Mouse (Mus musculus) lung, postnatal 0 days (tissue): ENCODE results near the gene Smpd2. TPM values are rescaled to one million over a fixed set of nuclear protein-coding genes. Genes with fewer than 3 reads are reported as not detected.

Source experiments
- ATAC-seq: fragments of 200-750 bp; cut with Nextera tagmentation; 2 replicates; pipeline ENCODE4 v1.8.0; 2017; ENCODE audit warnings: moderate library complexity
- DNase-seq: peaks from one replicate; pipeline ENCODE4 v3.0.0-alpha.2; 2016; ENCODE audit warnings: low spot score
- H3K27ac ChIP-seq: fragments of 300-500 bp; sonication (generic); 2 replicates; pipeline ENCODE4 v1.5.1; 2014; ENCODE audit warnings: antibody characterized with exemption, mild to moderate bottlenecking, low read length, mixed read lengths
- H3K27me3 ChIP-seq: fragments of 300-500 bp; sonication (generic); replicated peaks from 2 replicates; pipeline ENCODE4 v1.6.1; 2014; ENCODE audit warnings: low read length, mixed read lengths; ENCODE audit not compliant: insufficient read depth
- H3K36me3 ChIP-seq: fragments of 300-500 bp; sonication (generic); 2 replicates; pipeline ENCODE4 v1.6.1; 2014; ENCODE audit warnings: low read length, mixed read lengths; ENCODE audit not compliant: insufficient read depth
- H3K4me1 ChIP-seq: fragments of 300-500 bp; sonication (generic); 2 replicates; pipeline ENCODE4 v1.6.1; 2014; ENCODE audit warnings: antibody characterized with exemption, low read depth, low read length, mixed read lengths; ENCODE audit not compliant: insufficient read depth
- H3K4me2 ChIP-seq: fragments of 300-500 bp; sonication (generic); replicated peaks from 2 replicates; pipeline ENCODE4 v1.6.1; 2014; ENCODE audit warnings: low read depth, mild to moderate bottlenecking, low read length, moderate library complexity, mixed read lengths
- H3K4me3 ChIP-seq: fragments of 300-500 bp; sonication (generic); 2 replicates; pipeline ENCODE4 v1.5.1; 2014; ENCODE audit warnings: low read depth, low read length
- H3K9ac ChIP-seq: fragments of 300-500 bp; sonication (generic); replicated peaks from 2 replicates; pipeline ENCODE4 v1.6.1; 2014; ENCODE audit warnings: low read depth, mild to moderate bottlenecking
- H3K9me3 ChIP-seq: fragments of 300-500 bp; sonication (generic); 2 replicates; pipeline ENCODE4 v1.6.1; 2016; ENCODE audit warnings: low read length, mixed read lengths
- CTCF ChIP-seq: IDR thresholded peaks from 2 replicates; pipeline ENCODE4 v1.5.1; 2016; ENCODE audit warnings: antibody characterized with exemption, mild to moderate bottlenecking
- EP300 ChIP-seq: IDR thresholded peaks from 2 replicates; pipeline ENCODE4 v1.6.1; 2016; ENCODE audit warnings: antibody characterized with exemption, mild to moderate bottlenecking, control low read depth
- WGBS: fragments of 180-500 bp; shearing (Covaris S2); extraction: QIAGEN DNeasy Blood & Tissue Kit; methylation state at CpG from one replicate; pipeline ENCODE4 v1.1.7; 2014; 5-methylcytosine and 5-hydroxymethylcytosine counted together
- polyA plus RNA-seq: library from polyadenylated mRNA; unstranded; fragments of >200 nt; fragmentation: Nextera tagmentation; extraction: Ambion mirVana; gene quantifications from 2 replicates; pipeline ENCODE4 v1.2.1, GENCODE M21; 2015

Gene Smpd2
- polyA plus RNA-seq, 1 experiment from 2014 or later = 58.6 TPM

- no peaks in the 10 kb centered on the region for H3K9me3 ChIP-seq
- WGBS = 0% methylated on average over 34 of the region's 35 CpGs
- DNase-seq = peak; percentile 69
- H3K4me3 ChIP-seq = peak within 1 kb of the TSS; percentile 52
- H3K36me3 ChIP-seq = no peaks in the 10 kb centered on the region
- H3K4me1 ChIP-seq = peaks cover 16% of the 10 kb centered on the region; the same call in 1 of the 2 replicates
- H3K27ac ChIP-seq = peak within 1 kb of the TSS; percentile 79
- no peak for TF ChIP-seq CTCF
- no peak; the same call in 1 of the 2 replicates for TF ChIP-seq EP300
- peak within 1 kb of the TSS; percentile 52 for H3K9ac ChIP-seq
- ATAC-seq = peak; percentile 51
- no peaks in the 10 kb centered on the region for H3K27me3 ChIP-seq
- peak within 1 kb of the TSS; percentile 88 for H3K4me2 ChIP-seq
Observed at GRCm38 (mm10) chr10:41476171-41477017, 13.8 kb downstream of the Smpd2 start, which contains the start of gene Mical1. TSS of gene Mical1 (plus strand) at chr10:41476314.

- WGBS = 23% methylated on average over 1 of the region's 1 CpGs
Observed at GRCm38 (mm10) chr10:41474981-41475391, 15.2 kb downstream of the Smpd2 start.

GRCm38 (mm10) chr10:41473782-41474468 lies 16.2 kb downstream of the Smpd2 start:
- H3K4me1 ChIP-seq = peaks cover 16% of the 10 kb centered on the region; the same call in 1 of the 2 replicates

More at GRCm38 (mm10) chr10:41474981-41475391, 15.2 kb downstream of the Smpd2 start:
- no peaks in the 10 kb centered on the region for H3K27me3 ChIP-seq
- H3K36me3 ChIP-seq = no peaks in the 10 kb centered on the region
- no peaks in the 10 kb centered on the region for H3K9me3 ChIP-seq
- peak; percentile 63 for ATAC-seq
- H3K9ac ChIP-seq = no peak overlapping the region
- peak; percentile 89 for DNase-seq
- H3K27ac ChIP-seq = peak overlapping the region; percentile 79
- H3K4me3 ChIP-seq = no peak overlapping the region
- TF ChIP-seq CTCF (no peak), EP300 (peak; percentile 82)
- H3K4me1 ChIP-seq = peaks cover 16% of the 10 kb centered on the region; the same call in 1 of the 2 replicates
- no peak overlapping the region for H3K4me2 ChIP-seq

GRCm38 (mm10) chr10:41472962-41473481 lies 17.1 kb downstream of the Smpd2 start:
- 61% methylated on average over 5 of the region's 5 CpGs for WGBS
- Histone ChIP-seq H3K9me3 (no peaks in the 10 kb centered on the region), H3K9ac (no peak overlapping the region), H3K27me3 (no peaks in the 10 kb centered on the region), H3K4me1 (peaks cover 16% of the 10 kb centered on the region; the same call in 1 of the 2 replicates), H3K27ac (0 out of 2 replicates have a peak overlapping the region, but pooled peaks have one; percentile 34), H3K4me2 (no peak overlapping the region), H3K4me3 (no peak overlapping the region), H3K36me3 (0 out of 2 replicates have a peak, but pooled peaks cover 5% of the 10 kb centered on the region)
- TF ChIP-seq CTCF = no peak
- TF ChIP-seq EP300 = no peak
- no peak for ATAC-seq
- no peak for DNase-seq

More at GRCm38 (mm10) chr10:41473782-41474468, 16.2 kb downstream of the Smpd2 start:
- TF ChIP-seq EP300 (no peak), CTCF (no peak)
- ATAC-seq (no peak), DNase-seq (peak; percentile 35)
- 52% methylated on average over 6 of the region's 6 CpGs for WGBS
- Histone ChIP-seq H3K4me3 (no peak overlapping the region), H3K36me3 (0 out of 2 replicates have a peak, but pooled peaks cover 1% of the 10 kb centered on the region), H3K9ac (no peak overlapping the region), H3K27me3 (no peaks in the 10 kb centered on the region), H3K27ac (peak overlapping the region; percentile 79), H3K9me3 (no peaks in the 10 kb centered on the region), H3K4me2 (no peak overlapping the region)

GRCm38 (mm10) chr10:41472534-41472933 lies 17.6 kb downstream of the Smpd2 start:
- H3K27ac ChIP-seq = no peak overlapping the region
- DNase-seq = no peak
- H3K4me3 ChIP-seq = no peak overlapping the region
- ATAC-seq = no peak
- H3K36me3 ChIP-seq = 0 out of 2 replicates have a peak, but pooled peaks cover 5% of the 10 kb centered on the region
- no peak overlapping the region for H3K9ac ChIP-seq
- H3K4me1 ChIP-seq = peaks cover 14% of the 10 kb centered on the region; the same call in 1 of the 2 replicates
- no peak for TF ChIP-seq CTCF
- no peak for TF ChIP-seq EP300
- H3K4me2 ChIP-seq = no peak overlapping the region
- no peaks in the 10 kb centered on the region for H3K27me3 ChIP-seq
- no peaks in the 10 kb centered on the region for H3K9me3 ChIP-seq
